In genomic region chr12:73978144-73978543, GRCm38 (mm10) we compare ENCODE assay signal across 24 mouse cellular contexts. TPM values are rescaled to one million over a fixed set of nuclear protein-coding genes. Genes with fewer than 3 reads are reported as not detected.
DNase-seq lines count a peak whose midpoint lies in the region; ATAC-seq and TF ChIP-seq lines count a peak whose summit lies in the region.
"Had no signal": no experiment of that assay in that cellular context is flagged by ENCODE, and none has a peak within 500 bp of the region (broad histone marks: within the 10 kb centered on the region; RNA-seq: fewer than 3 reads in every experiment).

No protein-coding gene starts in this region.

- H3K9ac ChIP-seq in kidney, embryonic 14.5 days (ENCODE audit: low read depth, low read length), result no peak overlapping the region
- H3K9ac ChIP-seq: forebrain, embryonic 13.5 days; forebrain, postnatal 0 days; heart, embryonic 12.5 days; hindbrain, embryonic 12.5 days had no signal

- no peaks in the 10 kb centered on the region for H3K27me3 ChIP-seq in kidney, adult 2 months (replicated peaks; ENCODE audit: control insufficient read depth, insufficient read depth, low read length)
- no peaks in the 10 kb centered on the region for H3K27me3 ChIP-seq in kidney, embryonic 14.5 days (ENCODE audit: control insufficient read depth, insufficient read depth, low read length)
- H3K27me3 ChIP-seq: forebrain, embryonic 13.5 days; heart, embryonic 12.5 days; hindbrain, embryonic 12.5 days had no signal

- no peak for TF ChIP-seq CTCF in kidney, adult 2 months (conservative IDR thresholded peaks at IDR 0.05; ENCODE audit: insufficient read depth, insufficient read length, low read depth, low read length)

- H3K9me3 ChIP-seq in kidney, embryonic 14.5 days (ENCODE audit: control insufficient read depth, low read length), result no peaks in the 10 kb centered on the region
- H3K9me3 ChIP-seq: embryonic facial prominence, embryonic 10.5 days; forebrain, embryonic 13.5 days; G1E; heart, embryonic 12.5 days; hindbrain, embryonic 12.5 days had no signal

- no peak overlapping the region for H3K4me2 ChIP-seq in kidney, embryonic 14.5 days (replicated peaks; ENCODE audit: low read depth, low read length)
- H3K4me2 ChIP-seq: forebrain, embryonic 13.5 days; heart, embryonic 12.5 days; hindbrain, embryonic 12.5 days had no signal

- peaks cover 3% of the 10 kb centered on the region for H3K36me3 ChIP-seq in kidney, adult 2 months (ENCODE audit: control insufficient read depth, insufficient read depth, low read length)
- H3K36me3 ChIP-seq in kidney, embryonic 14.5 days (ENCODE audit: control insufficient read depth, insufficient read depth, low read length), result peaks cover 77% of the 10 kb centered on the region

- peaks cover 18% of the 10 kb centered on the region for H3K4me1 ChIP-seq in kidney, adult 2 months (ENCODE audit: control insufficient read depth, insufficient read depth, low read length)
- no peaks in the 10 kb centered on the region for H3K4me1 ChIP-seq in kidney, embryonic 14.5 days (ENCODE audit: control insufficient read depth, insufficient read depth, low read length)
- H3K4me1 ChIP-seq: embryonic facial prominence, embryonic 10.5 days; forebrain, embryonic 13.5 days; hindbrain, embryonic 12.5 days had no signal

- H3K27ac ChIP-seq in kidney, adult 2 months (ENCODE audit: insufficient read depth, low read depth, low read length), result peak overlapping the region; percentile 18
- no peak overlapping the region for H3K27ac ChIP-seq in kidney, embryonic 14.5 days (ENCODE audit: low read depth, low read length)
- H3K27ac ChIP-seq: embryonic facial prominence, embryonic 10.5 days; forebrain, embryonic 13.5 days; hindbrain, embryonic 12.5 days had no signal

- peak; percentile 92 for DNase-seq in kidney, adult 2 months
- peak; percentile 87 for DNase-seq in kidney, adult 9 months
- peak; percentile 85 to 88 for DNase-seq in kidney, postnatal 36 days
- no peak for DNase-seq in adrenal gland, postnatal 25 days
- DNase-seq in ovary, postnatal 14 days (ENCODE audit: low spot score), result no peak
- no peak for DNase-seq in thymus, postnatal 0 days (ENCODE audit: low spot score)
- DNase-seq: adrenal gland, postnatal 10 days; cerebellum, adult 18-20 months; cerebellum, adult 9-11 months; cerebellum, postnatal 36 days; forebrain, postnatal 0 days; gastrocnemius, postnatal 14 days had no signal

- no peak overlapping the region for H3K4me3 ChIP-seq in kidney, adult 2 months (ENCODE audit: insufficient read depth, low read depth, low read length)
- H3K4me3 ChIP-seq in kidney, embryonic 14.5 days (ENCODE audit: low read length), result no peak overlapping the region
- H3K4me3 ChIP-seq: embryonic facial prominence, embryonic 10.5 days; forebrain, embryonic 13.5 days; heart, embryonic 12.5 days; hindbrain, embryonic 12.5 days had no signal

- WGBS in kidney, adult 2 months, result 29% methylated on average over 3 of the region's 3 CpGs
- 96% methylated on average over 3 of the region's 3 CpGs for WGBS in kidney, embryonic 14.5 days

- no peak for ATAC-seq in kidney, embryonic 14.5 days (ENCODE audit: low FRiP score, low TSS enrichment)
- ATAC-seq: CD4-positive, CD25-positive, alpha-beta regulatory T cell, adult 4 months; forebrain, embryonic 13.5 days; forebrain, postnatal 0 days; hindbrain, embryonic 16.5 days had no signal

- TF ChIP-seq POLR2A in kidney, adult 2 months (IDR thresholded peaks at IDR 0.05; ENCODE audit: low read depth, low read length), result no peak

RNA-seq across cellular contexts. Expression of gene Snapc1, which starts 13.9 kb away (rescaled TPM):
- 8.2 and 9.2 TPM in 2 replicates for polyA plus RNA-seq in kidney, adult 2 months (2012; rRNA removed)
- 15.1 and 16.1 TPM in 2 replicates for polyA plus RNA-seq in kidney, embryonic 14.5 days (2014; fragmentation: Nextera tagmentation; extraction: Ambion mirVana)
- 13.1 and 24.1 TPM in 2 replicates for total RNA-seq in adrenal gland, postnatal 25 days (2021)
- polyA plus RNA-seq in thymus, postnatal 0 days (2015; fragmentation: Nextera tagmentation; extraction: Ambion mirVana), result 15.0 and 15.6 TPM in 2 replicates

RNA-seq across cellular contexts. Expression of gene Syt16, which starts 19.3 kb away (rescaled TPM):
- 0.02 and 0.04 TPM in 2 replicates for polyA plus RNA-seq in kidney, adult 2 months (2012; rRNA removed)
- polyA plus RNA-seq in kidney, embryonic 14.5 days (2014; fragmentation: Nextera tagmentation; extraction: Ambion mirVana), result 0.24 and 1.2 TPM in 2 replicates
- total RNA-seq in adrenal gland, postnatal 25 days (2021), result 1.3 and 1.6 TPM in 2 replicates
- polyA plus RNA-seq in thymus, postnatal 0 days (2015; fragmentation: Nextera tagmentation; extraction: Ambion mirVana), result 0.04 and 0.09 TPM in 2 replicates
- total RNA-seq: gastrocnemius, adult 18-20 months; gastrocnemius, postnatal 14 days; granulocyte monocyte progenitor cell, adult 5-6 weeks; heart, adult 8-10 months; heart, postnatal 25 days had no signal
- polyA plus RNA-seq: CD4-positive, CD25-positive, alpha-beta regulatory T cell, adult 4 months; G1E had no signal

RNA-seq across cellular contexts. Expression of gene Gm49321, which starts 40.7 kb away (rescaled TPM):
- not detected in 2 replicates for polyA plus RNA-seq in kidney, adult 2 months (2012; rRNA removed)
- polyA plus RNA-seq in kidney, embryonic 14.5 days (2014; fragmentation: Nextera tagmentation; extraction: Ambion mirVana), result 8.7 and 13.9 TPM in 2 replicates
- 5.8 and 11.0 TPM in 2 replicates for total RNA-seq in adrenal gland, postnatal 25 days (2021)
- polyA plus RNA-seq in thymus, postnatal 0 days (2015; fragmentation: Nextera tagmentation; extraction: Ambion mirVana), result 7.6 and 10.0 TPM in 2 replicates
- total RNA-seq: forebrain, postnatal 0 days; granulocyte monocyte progenitor cell, adult 5-6 weeks had no signal
- polyA plus RNA-seq: G1E had no signal

Comparison
In these comparisons a context has a peak if more than half of its experiments do, and no peak if none do; other contexts are left out.
1. DNase-seq: peak in kidney, adult 2 months (single experiment), kidney, adult 9 months (single experiment) and kidney, postnatal 36 days (2 of 2); none in adrenal gland, postnatal 25 days (single experiment), ovary, postnatal 14 days (single experiment) and thymus, postnatal 0 days (single experiment).